Mouse (Mus musculus): ENCODE results near the gene Pfn1.

Pfn1 gene

GRCm38 (mm10) chr11:70674014-70674413 is 19.6 kb upstream of the Pfn1 start:
- no peak for DNase-seq

GRCm38 (mm10) chr11:70671333-70672047 is 17.0 kb upstream of the Pfn1 start:
- no peak for DNase-seq

GRCm38 (mm10) chr11:70670483-70670882 is 16.0 kb upstream of the Pfn1 start:
- no peak for DNase-seq

GRCm38 (mm10) chr11:70669582-70670345 is 15.3 kb upstream of the Pfn1 start:
- peak; percentile 84 to 91 for DNase-seq

- peak; percentile 94 to 98 for DNase-seq
Observed at GRCm38 (mm10) chr11:70668771-70669505, 14.5 kb upstream of the Pfn1 start, which contains the start of gene Spag7. Gene Spag7, minus strand, starts transcription at chr11:70669416.

GRCm38 (mm10) chr11:70668335-70668770 is 13.9 kb upstream of the Pfn1 start:
- no peak for DNase-seq

- DNase-seq = no peak
Observed at GRCm38 (mm10) chr11:70667271-70668150, 13.1 kb upstream of the Pfn1 start.

- no peak for DNase-seq
Observed at GRCm38 (mm10) chr11:70666687-70667086, 12.2 kb upstream of the Pfn1 start.

GRCm38 (mm10) chr11:70664741-70665140 is 10.3 kb upstream of the Pfn1 start:
- no peak for DNase-seq

GRCm38 (mm10) chr11:70663957-70664356 is 9.5 kb upstream of the Pfn1 start:
- no peak for DNase-seq

GRCm38 (mm10) chr11:70663101-70663500 is 8.7 kb upstream of the Pfn1 start:
- no peak for DNase-seq

- DNase-seq = no peak
Observed at GRCm38 (mm10) chr11:70660571-70660970, 6.1 kb upstream of the Pfn1 start.

- no peak for DNase-seq
Observed at GRCm38 (mm10) chr11:70658942-70659341, 4.5 kb upstream of the Pfn1 start.

- no peak for DNase-seq
Observed at GRCm38 (mm10) chr11:70658521-70658920, 4.1 kb upstream of the Pfn1 start.

- DNase-seq = no peak
Observed at GRCm38 (mm10) chr11:70657991-70658390, 3.5 kb upstream of the Pfn1 start.

GRCm38 (mm10) chr11:70657573-70657972 is 3.1 kb upstream of the Pfn1 start:
- no peak for DNase-seq

- no peak for DNase-seq
Observed at GRCm38 (mm10) chr11:70656964-70657363, 2.5 kb upstream of the Pfn1 start, which contains the start of gene Eno3. Gene Eno3, plus strand, starts transcription at chr11:70657202.

GRCm38 (mm10) chr11:70656456-70656927 is 2.0 kb upstream of the Pfn1 start:
- no peak for DNase-seq

- peak; percentile 51 to 68 for DNase-seq
Observed at GRCm38 (mm10) chr11:70655571-70656455, 1.4 kb upstream of the Pfn1 start.

GRCm38 (mm10) chr11:70654923-70655570 is 603 bp upstream of the Pfn1 start:
- peak; percentile 68 to 69 for DNase-seq
